Mouse (Mus musculus) kidney, postnatal 0 days (tissue): ENCODE measurements around the gene Kcnab1. TPM values are rescaled to one million over a fixed set of nuclear protein-coding genes. Genes with fewer than 3 reads are reported as not detected.

Source experiments
- ATAC-seq: fragments of 200-750 bp; cut with Nextera tagmentation; replicated peaks from 2 replicates; pipeline ENCODE4 v1.8.0; 2017; ENCODE audit warnings: low read depth, moderate number of reproducible peaks, moderate TSS enrichment, moderate library complexity; ENCODE audit not compliant: low FRiP score
- DNase-seq: peaks from one replicate; pipeline ENCODE4 v3.0.0-alpha.2; 2016; ENCODE audit warnings: low spot score
- H3K27ac ChIP-seq: fragments of 300-500 bp; sonication (generic); 2 replicates; pipeline ENCODE4 v1.5.1; 2014; ENCODE audit warnings: mild to moderate bottlenecking
- H3K27me3 ChIP-seq: fragments of 300-500 bp; sonication (generic); 2 replicates; pipeline ENCODE4 v1.6.1; 2014; ENCODE audit warnings: low read length, mixed read lengths; ENCODE audit not compliant: insufficient read depth
- H3K36me3 ChIP-seq: fragments of 300-500 bp; sonication (generic); 2 replicates; pipeline ENCODE4 v1.6.1; 2014; ENCODE audit warnings: low read length, mixed read lengths; ENCODE audit not compliant: insufficient read depth
- H3K4me1 ChIP-seq: fragments of 300-500 bp; sonication (generic); replicated peaks from 2 replicates; pipeline ENCODE4 v1.6.1; 2014; ENCODE audit warnings: antibody characterized with exemption, low read length, mixed read lengths; ENCODE audit not compliant: insufficient read depth
- H3K4me2 ChIP-seq: fragments of 300-500 bp; sonication (generic); 2 replicates; pipeline ENCODE4 v1.6.1; 2014; ENCODE audit warnings: mild to moderate bottlenecking, low read length, moderate library complexity, mixed read lengths
- H3K4me3 ChIP-seq: fragments of 300-500 bp; sonication (generic); replicated peaks from 2 replicates; pipeline ENCODE4 v1.5.1; 2014; ENCODE audit warnings: low read depth, low read length
- H3K9ac ChIP-seq: fragments of 300-500 bp; sonication (generic); 2 replicates; pipeline ENCODE4 v1.6.1; 2014; ENCODE audit warnings: low read depth, low read length
- H3K9me3 ChIP-seq: fragments of 300-500 bp; sonication (generic); replicated peaks from 2 replicates; pipeline ENCODE4 v1.6.1; 2016; ENCODE audit warnings: low read length, inconsistent platforms, mixed read lengths
- CTCF ChIP-seq: IDR thresholded peaks from 2 replicates; pipeline ENCODE4 v1.5.1; 2016; ENCODE audit warnings: antibody characterized with exemption, low read depth, mild to moderate bottlenecking, moderate library complexity
- WGBS: fragments of 180-500 bp; shearing (Covaris S2); extraction: QIAGEN DNeasy Blood & Tissue Kit; methylation state at CpG from one replicate; pipeline ENCODE4 v1.1.7; 2014; 5-methylcytosine and 5-hydroxymethylcytosine counted together
- polyA plus RNA-seq: library from polyadenylated mRNA; unstranded; fragments of >200 nt; fragmentation: Nextera tagmentation; extraction: Ambion mirVana; gene quantifications from 2 replicates; pipeline ENCODE4 v1.2.1, GENCODE M21; 2015

Kcnab1 gene
- polyA plus RNA-seq, 1 experiment from 2014 or later = 4.0 TPM

- 72% methylated on average over 4 of the region's 4 CpGs for WGBS
- no peak for ATAC-seq
- no peaks in the 10 kb centered on the region for H3K4me1 ChIP-seq
Observed at GRCm38 (mm10) chr3:65296996-65297395, 187.8 kb downstream of the Kcnab1 start.

DNA sequence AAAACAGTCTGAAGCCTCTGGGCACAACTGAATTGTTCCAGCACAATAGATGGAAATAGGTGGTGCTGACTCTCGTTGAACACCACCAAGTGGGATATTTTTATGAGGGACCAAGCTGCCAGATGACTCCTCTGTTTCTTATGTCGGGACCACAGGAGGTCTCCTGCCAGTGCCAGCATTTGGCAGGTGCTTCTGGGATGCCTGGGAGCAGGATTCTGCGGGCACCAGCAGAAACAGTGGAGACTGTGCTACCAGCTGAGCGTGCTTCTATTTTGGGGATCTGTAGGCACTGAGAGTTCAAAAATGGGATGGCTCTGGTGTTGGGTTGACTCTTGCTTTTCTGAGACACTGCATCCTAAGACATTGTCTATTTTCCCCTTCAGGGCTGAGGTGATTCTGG, 190.0 kb downstream of the Kcnab1 start:
- Histone ChIP-seq H3K27me3 (no peaks in the 10 kb centered on the region), H3K27ac (no peak overlapping the region), H3K9me3 (no peaks in the 10 kb centered on the region), H3K9ac (no peak overlapping the region), H3K4me3 (no peak overlapping the region), H3K4me1 (no peaks in the 10 kb centered on the region), H3K4me2 (no peak overlapping the region), H3K36me3 (no peaks in the 10 kb centered on the region)
- WGBS = 91% methylated on average over 4 of the region's 4 CpGs
- ATAC-seq = no peak
- DNase-seq = no peak
- no peak for TF ChIP-seq CTCF

More at GRCm38 (mm10) chr3:65296996-65297395, 187.8 kb downstream of the Kcnab1 start:
- Histone ChIP-seq H3K27ac (no peak overlapping the region), H3K27me3 (no peaks in the 10 kb centered on the region), H3K4me2 (no peak overlapping the region), H3K36me3 (no peaks in the 10 kb centered on the region), H3K9ac (no peak overlapping the region), H3K4me3 (no peak overlapping the region), H3K9me3 (no peaks in the 10 kb centered on the region)
- no peak for DNase-seq
- no peak for TF ChIP-seq CTCF

GRCm38 (mm10) chr3:65301531-65301930, 192.3 kb downstream of the Kcnab1 start:
- TF ChIP-seq CTCF = no peak
- H3K9ac ChIP-seq = no peak overlapping the region
- no peak for ATAC-seq
- no peak overlapping the region for H3K27ac ChIP-seq
- 51% methylated on average over 3 of the region's 3 CpGs for WGBS
- H3K4me1 ChIP-seq = no peaks in the 10 kb centered on the region
- DNase-seq = no peak
- no peaks in the 10 kb centered on the region for H3K9me3 ChIP-seq
- H3K4me3 ChIP-seq = no peak overlapping the region
- no peak overlapping the region for H3K4me2 ChIP-seq
- no peaks in the 10 kb centered on the region for H3K27me3 ChIP-seq
- no peaks in the 10 kb centered on the region for H3K36me3 ChIP-seq

GRCm38 (mm10) chr3:65302559-65302958, 193.4 kb downstream of the Kcnab1 start:
- WGBS = 34% methylated on average over 5 of the region's 5 CpGs
- no peaks in the 10 kb centered on the region for H3K27me3 ChIP-seq
- no peaks in the 10 kb centered on the region for H3K36me3 ChIP-seq
- TF ChIP-seq CTCF = no peak
- H3K9ac ChIP-seq = no peak overlapping the region
- ATAC-seq (no peak), DNase-seq (no peak)
- no peak overlapping the region for H3K4me3 ChIP-seq
- H3K4me1 ChIP-seq = no peaks in the 10 kb centered on the region
- no peak overlapping the region for H3K4me2 ChIP-seq
- H3K27ac ChIP-seq = no peak overlapping the region
- H3K9me3 ChIP-seq = no peaks in the 10 kb centered on the region

- WGBS = 83% methylated on average over 6 of the region's 6 CpGs
- ATAC-seq = no peak
Observed at GRCm38 (mm10) chr3:65315837-65316236, 206.7 kb downstream of the Kcnab1 start.

GRCm38 (mm10) chr3:65316738-65317137, 207.6 kb downstream of the Kcnab1 start:
- H3K9me3 ChIP-seq = no peaks in the 10 kb centered on the region
- H3K9ac ChIP-seq = no peak overlapping the region
- no peak overlapping the region for H3K4me2 ChIP-seq
- no peak for DNase-seq
- H3K4me3 ChIP-seq = no peak overlapping the region
- H3K36me3 ChIP-seq = no peaks in the 10 kb centered on the region
- no peaks in the 10 kb centered on the region for H3K4me1 ChIP-seq
- no peak for ATAC-seq
- no peaks in the 10 kb centered on the region for H3K27me3 ChIP-seq
- no peak for TF ChIP-seq CTCF
- no peak overlapping the region for H3K27ac ChIP-seq

More at GRCm38 (mm10) chr3:65315837-65316236, 206.7 kb downstream of the Kcnab1 start:
- Histone ChIP-seq H3K4me3 (no peak overlapping the region), H3K4me2 (no peak overlapping the region), H3K4me1 (no peaks in the 10 kb centered on the region), H3K36me3 (no peaks in the 10 kb centered on the region), H3K9me3 (no peaks in the 10 kb centered on the region), H3K27me3 (no peaks in the 10 kb centered on the region), H3K9ac (no peak overlapping the region), H3K27ac (no peak overlapping the region)
- no peak for TF ChIP-seq CTCF
- DNase-seq = no peak

DNA sequence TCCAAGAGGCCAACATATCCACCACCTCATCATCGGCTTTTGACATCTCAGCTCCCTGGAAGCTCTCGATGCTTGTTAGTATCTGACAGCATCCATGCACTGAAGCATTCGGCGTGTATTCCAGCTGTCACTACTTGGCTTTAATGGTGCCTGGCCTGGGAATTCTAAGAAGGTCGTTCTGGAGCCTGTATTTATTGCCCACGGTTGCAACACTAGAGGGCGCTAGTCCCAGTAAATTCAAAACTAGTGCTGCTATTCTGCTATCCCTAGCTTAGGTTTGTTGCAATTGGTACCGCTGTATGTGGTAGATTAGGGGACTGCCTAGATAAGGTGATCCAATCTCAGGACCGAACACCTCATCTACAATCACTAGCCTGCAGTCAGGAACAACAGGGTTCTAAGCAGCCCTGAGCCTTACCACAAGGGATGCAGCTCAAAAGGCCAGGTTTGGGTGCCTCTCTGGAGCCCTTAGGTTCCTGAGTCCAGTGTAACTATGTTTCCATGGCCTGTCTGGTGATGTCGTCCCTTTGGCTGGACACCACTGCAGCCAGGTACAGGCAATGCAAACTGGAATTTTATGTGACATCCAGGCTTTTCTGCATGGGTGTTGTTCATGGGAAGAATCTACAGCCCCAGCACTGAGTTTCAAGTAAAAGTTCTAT, 208.8 kb downstream of the Kcnab1 start:
- H3K4me2 ChIP-seq = no peak overlapping the region
- TF ChIP-seq CTCF = peak; percentile 69
- H3K9ac ChIP-seq = no peak overlapping the region
- H3K27ac ChIP-seq = no peak overlapping the region
- no peaks in the 10 kb centered on the region for H3K4me1 ChIP-seq
- 43% methylated on average over 10 of the region's 10 CpGs for WGBS
- H3K9me3 ChIP-seq = no peaks in the 10 kb centered on the region
- ATAC-seq = no peak
- H3K36me3 ChIP-seq = no peaks in the 10 kb centered on the region
- peak; percentile 65 for DNase-seq
- no peaks in the 10 kb centered on the region for H3K27me3 ChIP-seq
- no peak overlapping the region for H3K4me3 ChIP-seq
